Mouse (Mus musculus): Measurements from ENCODE around the gene Tmem161a. TPM values are rescaled to one million over a fixed set of nuclear protein-coding genes. Genes with fewer than 3 reads are reported as not detected.

Gene Tmem161a
- polyA plus RNA-seq, 1 experiment from 2014 or later: 70.6 TPM

GRCm38 (mm10) chr8:70193238-70193637 is 21.1 kb downstream of the Tmem161a start:
- Histone ChIP-seq H3K4me2 (replicated peaks) (no peak overlapping the region), H3K36me3 (peaks cover 7% of the 10 kb centered on the region), H3K27me3 (no peaks in the 10 kb centered on the region), H3K9ac (no peak overlapping the region), H3K9me3 (no peaks in the 10 kb centered on the region), H3K4me3 (no peak overlapping the region), H3K27ac (no peak overlapping the region), H3K4me1 (peaks cover 5% of the 10 kb centered on the region; the same call in 1 of the 2 replicates)
- 71% methylated on average over 5 of the region's 5 CpGs for WGBS
- ATAC-seq (ENCODE audit: low FRiP score, low read depth): no peak

- 84% methylated on average over 3 of the region's 3 CpGs for WGBS
These were observed 22.0 kb downstream of the Tmem161a start for GRCm38 (mm10) chr8:70194191-70194590.

GRCm38 (mm10) chr8:70195762-70196161 is 23.6 kb downstream of the Tmem161a start:
- Histone ChIP-seq H3K4me2 (replicated peaks) (no peak overlapping the region), H3K27ac (no peak overlapping the region), H3K36me3 (no peaks in the 10 kb centered on the region; the same call in 1 of the 2 replicates), H3K4me1 (peaks cover 5% of the 10 kb centered on the region; the same call in 1 of the 2 replicates), H3K4me3 (no peak overlapping the region), H3K27me3 (no peaks in the 10 kb centered on the region), H3K9ac (no peak overlapping the region), H3K9me3 (no peaks in the 10 kb centered on the region)
- no peak for ATAC-seq (ENCODE audit: low FRiP score, low read depth)
- 71% methylated on average over 2 of the region's 2 CpGs for WGBS

More at GRCm38 (mm10) chr8:70194191-70194590, 22.0 kb downstream of the Tmem161a start:
- H3K4me3 ChIP-seq: no peak overlapping the region
- H3K9me3 ChIP-seq: no peaks in the 10 kb centered on the region
- H3K4me2 ChIP-seq (replicated peaks): no peak overlapping the region
- peaks cover 5% of the 10 kb centered on the region; the same call in 1 of the 2 replicates for H3K4me1 ChIP-seq
- no peaks in the 10 kb centered on the region; the same call in 1 of the 2 replicates for H3K36me3 ChIP-seq
- ATAC-seq (ENCODE audit: low FRiP score, low read depth): no peak
- no peak overlapping the region for H3K9ac ChIP-seq
- H3K27me3 ChIP-seq: no peaks in the 10 kb centered on the region
- no peak overlapping the region for H3K27ac ChIP-seq

GRCm38 (mm10) chr8:70197603-70198002 is 25.4 kb downstream of the Tmem161a start:
- ATAC-seq (ENCODE audit: low FRiP score, low read depth): no peak
- Histone ChIP-seq H3K4me2 (replicated peaks) (no peak overlapping the region), H3K9me3 (no peaks in the 10 kb centered on the region), H3K4me3 (no peak overlapping the region), H3K4me1 (no peaks in the 10 kb centered on the region), H3K27me3 (no peaks in the 10 kb centered on the region), H3K9ac (no peak overlapping the region), H3K27ac (no peak overlapping the region), H3K36me3 (no peaks in the 10 kb centered on the region)
- WGBS: 57% methylated on average over 7 of the region's 7 CpGs

- ATAC-seq (ENCODE audit: low FRiP score, low read depth): no peak; the same call in 1 of the 2 replicates
- Histone ChIP-seq H3K27ac (no peak overlapping the region), H3K9me3 (no peaks in the 10 kb centered on the region), H3K36me3 (no peaks in the 10 kb centered on the region), H3K4me3 (no peak overlapping the region), H3K4me1 (no peaks in the 10 kb centered on the region), H3K4me2 (replicated peaks) (no peak overlapping the region), H3K27me3 (no peaks in the 10 kb centered on the region), H3K9ac (no peak overlapping the region)
- 87% methylated on average over 5 of the region's 5 CpGs for WGBS
These were observed 28.0 kb downstream of the Tmem161a start for GRCm38 (mm10) chr8:70200098-70200681.

- Histone ChIP-seq H3K9ac (no peak overlapping the region), H3K27me3 (no peaks in the 10 kb centered on the region), H3K4me1 (no peaks in the 10 kb centered on the region), H3K36me3 (no peaks in the 10 kb centered on the region), H3K27ac (no peak overlapping the region), H3K4me2 (replicated peaks) (no peak overlapping the region), H3K4me3 (no peak overlapping the region), H3K9me3 (no peaks in the 10 kb centered on the region)
- 75% methylated on average over 3 of the region's 3 CpGs for WGBS
- no peak for ATAC-seq (ENCODE audit: low FRiP score, low read depth)
These were observed 29.3 kb downstream of the Tmem161a start for GRCm38 (mm10) chr8:70201417-70201816.

GRCm38 (mm10) chr8:70203072-70203471 is 30.9 kb downstream of the Tmem161a start:
- ATAC-seq (ENCODE audit: low FRiP score, low read depth): no peak
- H3K4me1 ChIP-seq: no peaks in the 10 kb centered on the region
- no peak overlapping the region for H3K27ac ChIP-seq
- no peak overlapping the region for H3K4me2 ChIP-seq (replicated peaks)
- no peak overlapping the region; the same call in 1 of the 2 replicates for H3K9ac ChIP-seq
- H3K27me3 ChIP-seq: no peaks in the 10 kb centered on the region
- no peak overlapping the region for H3K4me3 ChIP-seq
- no peaks in the 10 kb centered on the region for H3K9me3 ChIP-seq
- H3K36me3 ChIP-seq: no peaks in the 10 kb centered on the region
- 70% methylated on average over 4 of the region's 4 CpGs for WGBS

- 61% methylated on average over 1 of the region's 1 CpGs for WGBS
- Histone ChIP-seq H3K4me3 (no peak overlapping the region), H3K27me3 (no peaks in the 10 kb centered on the region), H3K36me3 (no peaks in the 10 kb centered on the region), H3K4me1 (no peaks in the 10 kb centered on the region), H3K9me3 (no peaks in the 10 kb centered on the region), H3K4me2 (replicated peaks) (no peak overlapping the region), H3K27ac (no peak overlapping the region), H3K9ac (no peak overlapping the region)
- ATAC-seq (ENCODE audit: low FRiP score, low read depth): no peak
These were observed 32.6 kb downstream of the Tmem161a start for GRCm38 (mm10) chr8:70204757-70205156.

- H3K4me2 ChIP-seq (replicated peaks): no peak overlapping the region
- H3K4me3 ChIP-seq: no peak overlapping the region
- no peak for ATAC-seq (ENCODE audit: low FRiP score, low read depth)
- H3K27me3 ChIP-seq: peaks cover 11% of the 10 kb centered on the region; the same call in 1 of the 2 replicates
- H3K4me1 ChIP-seq: peaks cover 14% of the 10 kb centered on the region
- 19% methylated on average over 1 of the region's 1 CpGs for WGBS
- H3K27ac ChIP-seq: no peak overlapping the region
- no peak overlapping the region for H3K9ac ChIP-seq
- H3K36me3 ChIP-seq: no peaks in the 10 kb centered on the region
- no peaks in the 10 kb centered on the region for H3K9me3 ChIP-seq
These were observed 36.0 kb downstream of the Tmem161a start for GRCm38 (mm10) chr8:70208130-70208529.

GRCm38 (mm10) chr8:70210538-70210937 is 38.4 kb downstream of the Tmem161a start:
- ATAC-seq (ENCODE audit: low FRiP score, low read depth): no peak
- H3K4me1 ChIP-seq: peaks cover 16% of the 10 kb centered on the region
- H3K27me3 ChIP-seq: peaks cover 11% of the 10 kb centered on the region; the same call in 1 of the 2 replicates
- H3K9me3 ChIP-seq: no peaks in the 10 kb centered on the region
- no peaks in the 10 kb centered on the region for H3K36me3 ChIP-seq
- peak overlapping the region; percentile 98 for H3K4me2 ChIP-seq (replicated peaks)
- no peak overlapping the region for H3K27ac ChIP-seq
- WGBS: 15% methylated on average over 8 of the region's 8 CpGs
- H3K9ac ChIP-seq: peak overlapping the region; percentile 45
- H3K4me3 ChIP-seq: no peak overlapping the region

- Histone ChIP-seq H3K4me2 (replicated peaks) (peak overlapping the region; percentile 98), H3K9ac (peak overlapping the region; percentile 75), H3K27me3 (peaks cover 11% of the 10 kb centered on the region; the same call in 1 of the 2 replicates), H3K4me3 (peak overlapping the region; percentile 62), H3K27ac (no peak overlapping the region), H3K4me1 (peaks cover 16% of the 10 kb centered on the region), H3K9me3 (no peaks in the 10 kb centered on the region), H3K36me3 (no peaks in the 10 kb centered on the region)
- 67% methylated on average over 1 of the region's 1 CpGs for WGBS
- ATAC-seq (ENCODE audit: low FRiP score, low read depth): no peak
These were observed 39.1 kb downstream of the Tmem161a start for GRCm38 (mm10) chr8:70211275-70211674.

- Histone ChIP-seq H3K4me2 (replicated peaks) (peak overlapping the region; percentile 98), H3K4me1 (peaks cover 16% of the 10 kb centered on the region), H3K9ac (peak overlapping the region; percentile 75), H3K36me3 (no peaks in the 10 kb centered on the region), H3K27me3 (peaks cover 11% of the 10 kb centered on the region; the same call in 1 of the 2 replicates), H3K4me3 (peak overlapping the region; percentile 62), H3K27ac (no peak overlapping the region), H3K9me3 (no peaks in the 10 kb centered on the region)
- no peak for ATAC-seq (ENCODE audit: low FRiP score, low read depth)
- 1% methylated on average over 31 of the region's 31 CpGs for WGBS
These were observed 39.6 kb downstream of the Tmem161a start for GRCm38 (mm10) chr8:70211726-70212111.
